Mouse (Mus musculus) embryonic fibroblast, embryonic 13.5 days (primary cell): ENCODE measurements around the gene Agtrap.

Source experiments
- CTCF ChIP-seq: IDR thresholded peaks from 2 replicates; pipeline ENCODE4 v1.5.1; 2011; ENCODE audit warnings: mild to moderate bottlenecking, control low read depth, low read length, moderate library complexity, borderline replicate concordance; ENCODE audit not compliant: insufficient read depth
- POLR2A ChIP-seq: IDR thresholded peaks from 2 replicates; pipeline ENCODE4 v1.6.1; 2011; ENCODE audit warnings: low read depth, mild to moderate bottlenecking, control low read depth, low read length, moderate library complexity

DNA sequence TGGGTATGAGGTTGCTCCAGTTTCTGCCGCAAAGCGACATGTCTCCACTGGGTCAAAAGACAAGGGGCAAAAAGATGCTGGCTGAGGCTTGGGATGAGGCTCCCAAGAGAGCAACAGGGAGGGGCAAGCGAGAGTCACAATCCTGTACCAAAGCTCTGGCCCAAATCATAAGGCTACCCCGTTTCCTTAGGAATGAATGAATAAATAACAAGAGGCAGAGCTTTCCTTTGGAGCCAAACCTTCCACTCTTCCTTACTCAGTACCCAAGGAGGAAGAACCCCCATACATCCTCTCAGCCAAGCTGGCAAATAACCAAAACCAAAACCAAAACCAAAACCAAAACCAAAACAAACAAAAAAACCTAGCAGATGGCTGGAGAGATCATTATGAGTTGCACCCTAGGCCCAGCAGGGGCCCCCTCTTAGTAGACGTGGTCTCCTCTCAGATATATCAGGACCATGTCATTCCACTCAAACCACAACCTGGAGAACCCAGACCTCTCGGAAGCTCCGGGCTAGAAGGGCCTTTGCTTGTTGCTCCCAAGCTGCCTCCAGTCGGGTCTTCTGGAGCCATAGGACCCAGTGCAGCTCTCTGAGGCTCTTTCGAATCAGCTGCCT, 18.1 kb downstream of the Agtrap start:
- no peak for TF ChIP-seq CTCF
- no peak for TF ChIP-seq POLR2A
